Mouse (Mus musculus) embryonic fibroblast, embryonic 13.5 days (primary cell): ENCODE measurements around the gene Gm49366.

Source experiments
- CTCF ChIP-seq: IDR thresholded peaks from 2 replicates; pipeline ENCODE4 v1.5.1; 2011; ENCODE audit warnings: mild to moderate bottlenecking, control low read depth, low read length, moderate library complexity, borderline replicate concordance; ENCODE audit not compliant: insufficient read depth
- POLR2A ChIP-seq: IDR thresholded peaks from 2 replicates; pipeline ENCODE4 v1.6.1; 2011; ENCODE audit warnings: low read depth, mild to moderate bottlenecking, control low read depth, low read length, moderate library complexity

- TF ChIP-seq POLR2A (no peak), CTCF (no peak)
Measured at GRCm38 (mm10) chr12:84003866-84004265, 34.9 kb upstream of the Gm49366 start.
